Mouse (Mus musculus) urinary bladder, postnatal 36 days (tissue): Measurements from ENCODE around the gene Tspan14.

ENCODE experiments used
- DNase-seq, 2 experiments: peaks; one replicate each; pipeline ENCODE4 v3.0.0; 2022; ENCODE audit warnings: low spot score in 2 of 2, mixed read lengths in 1 of 2

Tspan14 gene

DNA sequence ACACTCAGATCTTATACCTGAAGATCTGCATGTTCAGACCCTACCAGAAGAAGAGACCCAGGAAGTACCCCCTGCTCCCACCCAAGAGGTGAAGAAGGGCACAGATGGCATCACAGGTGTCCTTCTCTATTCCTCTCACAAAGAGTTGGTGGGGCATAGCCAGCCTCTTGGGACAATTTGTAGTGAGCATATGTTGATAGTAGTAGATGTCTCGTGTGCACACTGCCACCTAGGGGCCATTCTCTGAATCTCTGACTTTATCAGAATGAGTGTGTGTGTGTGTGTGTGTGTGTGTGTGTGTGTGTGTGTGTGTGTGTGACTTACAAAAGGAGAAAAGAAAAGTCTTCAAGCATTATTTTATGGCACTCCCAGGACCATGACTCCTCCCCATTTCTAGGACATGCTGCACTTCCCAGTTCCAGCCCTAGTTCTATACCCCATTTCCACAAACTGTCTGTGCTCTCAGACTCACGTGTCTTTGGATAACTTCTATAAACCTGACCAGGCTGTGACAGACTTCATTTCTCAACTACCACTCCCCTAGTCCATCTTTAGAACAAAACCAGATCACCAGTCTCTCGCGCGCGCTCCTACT lies 8.6 kb upstream of the Tspan14 start:
- DNase-seq, result peak in 1 of 2 experiments; percentile 64

DNA sequence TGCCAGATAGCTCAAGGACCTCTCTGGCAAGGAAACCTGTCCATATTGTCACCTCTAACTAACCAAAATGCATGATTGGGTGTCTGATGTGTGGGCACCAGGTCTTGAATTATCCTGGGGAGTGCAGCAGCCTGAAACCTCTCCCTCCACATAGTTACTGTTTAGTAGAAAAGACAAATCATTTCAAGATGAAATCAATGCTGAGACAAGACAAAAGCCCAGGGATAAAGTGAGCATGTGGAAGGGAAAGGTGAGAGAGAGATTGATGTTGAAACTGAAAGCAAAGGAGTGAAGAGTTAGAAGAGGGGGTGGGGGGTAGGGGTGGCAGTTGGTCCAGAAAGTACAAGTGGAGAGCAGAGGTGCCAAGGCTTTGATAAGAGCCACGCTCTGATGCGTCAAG lies 1.4 kb upstream of the Tspan14 start:
- DNase-seq, result no peak

DNA sequence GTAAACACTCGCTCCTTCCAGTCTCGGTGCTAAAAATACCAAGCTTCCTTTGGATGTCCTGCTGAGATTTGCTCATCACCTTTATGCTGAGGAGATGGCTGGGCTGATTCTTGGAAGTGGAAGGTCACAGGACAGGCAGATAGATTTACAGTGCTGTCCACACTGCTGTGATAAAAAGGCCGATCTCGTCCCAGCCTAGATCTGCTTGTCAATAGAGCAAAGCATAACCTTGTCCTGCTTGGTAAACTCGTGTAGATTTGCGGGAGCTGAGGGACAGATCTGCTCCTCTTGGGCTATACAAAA lies 942 bp upstream of the Tspan14 start:
- DNase-seq, result no peak

DNA sequence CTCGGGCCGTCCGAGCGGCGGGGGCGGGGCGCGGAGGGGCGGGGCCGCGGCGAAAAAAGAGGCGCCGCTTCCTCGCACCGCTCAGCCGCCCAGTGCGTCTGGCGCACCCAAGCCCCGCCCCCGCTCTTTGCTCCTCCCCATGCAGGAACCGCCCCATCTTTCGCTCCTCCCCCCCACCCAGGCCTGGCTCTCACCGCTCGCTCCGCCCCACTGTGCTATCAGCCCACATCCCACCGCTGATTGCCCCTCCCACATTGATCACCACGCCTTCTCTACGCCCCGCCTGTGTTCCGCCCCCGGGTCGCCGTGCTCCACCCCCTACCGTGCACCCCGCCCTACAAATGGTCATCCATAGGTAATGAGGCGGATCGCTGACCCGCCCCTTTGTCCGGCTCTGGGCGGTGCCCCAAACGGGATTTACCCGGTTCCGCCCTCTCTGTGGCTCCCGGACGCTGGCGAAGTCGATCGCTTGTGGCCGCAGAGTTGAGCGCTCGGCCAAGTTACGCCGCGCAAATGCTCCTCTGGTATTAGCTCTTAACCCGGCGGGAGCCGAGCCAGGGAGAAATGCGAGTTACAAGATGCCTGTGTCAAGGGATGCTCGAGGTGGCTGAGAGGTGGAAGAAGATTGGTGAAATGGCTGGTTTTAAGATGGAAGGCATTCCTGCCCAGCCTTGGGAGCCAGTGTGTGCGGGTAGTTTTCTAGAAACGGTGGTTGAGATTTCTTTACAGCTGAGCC lies 423 bp upstream of the Tspan14 start:
- peak; percentile 97 to 99 for DNase-seq

DNA sequence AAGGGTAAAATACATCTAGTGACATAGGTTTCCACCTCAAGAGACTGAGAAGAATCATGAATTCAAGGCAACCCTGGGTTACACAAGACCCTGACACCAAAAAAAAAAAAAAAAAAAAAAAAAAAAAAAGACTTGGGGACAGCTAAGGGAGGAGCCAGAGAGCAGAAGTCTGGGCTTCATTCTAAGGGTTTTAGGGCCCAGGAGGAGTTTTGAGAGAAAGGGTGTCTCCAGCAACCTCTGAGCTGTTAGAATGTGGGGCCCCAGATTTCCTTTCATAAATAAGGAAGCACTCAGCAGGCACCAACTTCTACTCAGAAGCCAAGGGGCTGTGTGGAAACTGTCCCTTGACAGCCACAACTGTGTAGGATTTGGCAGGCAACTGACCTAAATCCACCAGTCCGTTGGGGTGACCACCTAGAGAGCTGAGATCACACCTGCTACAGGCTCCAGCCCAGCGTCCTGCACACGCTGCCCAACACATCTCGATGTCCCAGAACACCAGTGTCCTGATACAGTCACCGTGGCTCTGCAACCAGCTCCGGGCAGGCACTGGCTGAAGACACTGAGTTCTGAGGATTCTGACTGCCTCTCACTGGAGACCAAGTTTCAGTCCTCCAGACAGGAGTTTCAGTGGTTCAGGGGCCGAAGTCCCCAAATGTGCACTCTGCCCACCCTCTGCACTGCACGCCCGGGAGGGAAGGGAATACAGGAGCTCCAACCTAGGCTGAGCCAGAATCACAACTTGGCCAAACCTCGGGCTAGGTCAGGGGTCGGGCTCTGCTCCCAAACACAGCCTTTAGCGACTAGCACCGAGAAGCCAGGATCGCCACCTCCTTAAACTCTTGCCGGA lies 875 bp downstream of the Tspan14 start:
- DNase-seq, result peak in 1 of 2 experiments; percentile 64

DNA sequence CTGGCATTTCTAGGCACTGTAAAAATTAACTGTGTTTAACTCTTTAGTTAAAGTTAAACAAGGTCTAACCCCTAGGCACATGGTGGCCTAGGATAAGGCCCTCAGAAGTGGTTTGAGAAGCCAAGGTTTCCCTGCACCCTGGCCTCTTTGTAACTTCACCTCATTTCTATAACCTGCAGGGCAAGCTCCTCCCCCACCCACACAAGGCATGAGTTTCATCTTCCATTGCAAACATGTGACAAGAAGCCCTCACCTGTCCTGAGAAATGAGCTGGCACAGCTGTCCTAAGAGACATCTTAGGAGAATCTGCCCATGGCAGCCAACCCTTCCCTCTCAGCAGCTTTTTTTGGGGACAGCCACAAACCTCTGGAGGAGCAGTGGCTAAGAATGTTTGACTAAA lies 1.7 kb downstream of the Tspan14 start:
- DNase-seq, result no peak

DNA sequence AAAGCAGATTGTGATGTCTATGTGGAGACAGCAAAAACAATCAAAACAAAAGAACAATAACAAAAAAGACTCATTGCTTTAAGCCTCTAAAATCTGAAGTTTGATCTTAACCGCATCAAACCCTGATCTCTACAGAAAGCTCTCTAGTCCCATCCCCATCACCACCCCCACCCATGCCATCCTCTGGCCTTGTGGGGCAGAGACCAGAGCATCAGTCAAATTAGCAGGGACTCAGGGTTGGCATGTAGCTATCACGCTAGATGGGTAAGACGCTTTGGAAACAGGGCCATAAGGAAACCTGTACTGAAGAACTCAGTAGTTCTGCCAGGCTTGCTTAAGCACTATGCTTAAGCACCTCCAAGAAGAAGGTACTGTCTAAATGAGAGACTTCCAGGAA lies 2.4 kb downstream of the Tspan14 start:
- no peak for DNase-seq

DNA sequence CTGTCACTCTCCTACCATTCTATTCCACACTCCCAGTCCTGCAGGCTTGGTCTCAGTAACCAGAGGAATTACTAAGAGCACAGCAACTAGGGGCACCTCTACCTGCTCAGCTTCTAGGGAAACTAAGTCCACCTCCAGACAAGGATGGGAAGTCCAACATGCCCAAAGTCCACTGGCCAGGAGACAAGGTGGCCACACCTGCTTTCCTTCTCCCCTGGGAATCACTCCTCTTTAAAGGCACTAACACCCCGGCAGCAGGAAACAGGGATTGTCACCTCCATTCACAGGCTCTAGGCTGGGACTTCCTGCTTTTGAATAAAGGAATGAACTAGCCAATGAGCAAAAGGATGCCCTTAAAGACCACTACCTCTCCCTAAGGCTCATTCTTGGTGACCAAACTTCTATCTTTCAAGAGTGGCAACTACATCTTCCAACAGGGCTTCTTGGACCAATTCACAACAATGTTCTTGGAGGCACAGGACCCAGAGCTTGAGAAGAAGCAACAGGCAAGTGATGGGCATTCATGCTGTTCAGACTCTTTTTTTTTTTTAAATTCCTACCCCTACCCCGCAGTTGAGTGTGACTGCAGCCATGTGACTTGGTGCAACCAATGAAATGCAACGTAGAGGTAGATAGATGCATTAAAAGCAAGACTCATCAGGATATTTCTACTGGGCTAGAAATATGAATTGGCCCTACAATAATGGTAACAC lies 3.0 kb downstream of the Tspan14 start:
- no peak for DNase-seq

DNA sequence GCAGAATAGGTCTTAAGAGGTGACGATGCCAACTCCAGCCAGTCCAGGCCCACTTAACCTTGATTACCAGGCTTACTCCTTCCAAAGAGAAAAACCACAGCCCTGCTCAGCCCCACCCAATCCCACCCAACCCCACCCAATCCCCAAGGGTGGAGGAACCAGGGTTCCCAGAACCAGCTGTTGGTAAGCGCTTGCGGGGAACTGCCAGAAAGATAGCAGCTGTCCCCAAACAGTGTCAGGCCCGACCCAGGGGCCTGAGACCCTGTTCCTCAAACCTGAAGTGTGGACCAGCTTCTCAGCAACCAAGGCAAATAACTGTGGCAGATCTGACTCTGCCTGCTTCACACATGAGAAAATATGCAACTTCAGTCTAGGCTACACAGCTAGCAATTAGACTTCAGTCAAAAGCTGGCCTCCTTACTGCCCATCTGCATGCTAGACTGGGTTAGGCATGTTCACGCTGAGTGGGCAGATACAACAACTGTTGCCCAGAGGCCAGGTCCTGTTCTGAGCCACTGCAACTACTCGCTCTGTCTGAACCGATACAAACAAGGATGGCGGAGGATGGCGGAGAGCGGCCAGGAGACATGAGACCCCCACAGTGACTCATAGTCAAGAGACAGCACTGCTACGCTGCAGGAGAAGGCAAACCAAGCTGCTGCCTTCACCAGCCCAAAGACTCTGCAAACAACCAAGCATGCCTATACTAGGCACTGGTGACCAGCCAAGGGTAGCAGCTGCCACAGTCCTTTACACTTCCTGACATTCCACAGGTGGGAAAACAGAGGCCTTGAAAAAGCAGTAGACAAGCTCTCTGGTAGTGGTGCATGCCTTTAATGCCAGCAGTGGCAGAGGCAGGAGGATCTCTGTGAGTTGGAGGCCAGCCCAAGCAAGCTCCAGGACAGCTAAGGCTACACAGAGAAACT lies 4.0 kb downstream of the Tspan14 start:
- DNase-seq, result no peak

DNA sequence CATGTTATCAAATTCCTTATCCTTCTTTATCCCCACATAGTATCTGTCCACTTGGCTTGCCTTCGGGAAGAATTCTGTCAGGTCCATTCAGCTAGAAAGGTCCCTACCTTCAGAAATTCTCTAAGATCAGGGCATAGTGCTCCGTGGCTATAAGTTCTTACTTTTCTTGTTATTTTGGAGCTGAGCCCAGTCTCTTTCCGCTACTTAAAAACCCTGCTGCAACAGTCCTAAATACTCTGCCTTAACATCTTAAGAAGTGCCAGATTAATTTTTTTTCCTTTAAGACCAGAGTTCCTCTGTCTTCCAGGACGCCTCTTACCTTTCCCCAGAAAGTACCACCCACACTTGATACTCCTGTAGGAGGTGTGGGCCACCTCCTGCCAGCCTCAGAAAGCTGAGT lies 6.4 kb downstream of the Tspan14 start:
- DNase-seq, result no peak

DNA sequence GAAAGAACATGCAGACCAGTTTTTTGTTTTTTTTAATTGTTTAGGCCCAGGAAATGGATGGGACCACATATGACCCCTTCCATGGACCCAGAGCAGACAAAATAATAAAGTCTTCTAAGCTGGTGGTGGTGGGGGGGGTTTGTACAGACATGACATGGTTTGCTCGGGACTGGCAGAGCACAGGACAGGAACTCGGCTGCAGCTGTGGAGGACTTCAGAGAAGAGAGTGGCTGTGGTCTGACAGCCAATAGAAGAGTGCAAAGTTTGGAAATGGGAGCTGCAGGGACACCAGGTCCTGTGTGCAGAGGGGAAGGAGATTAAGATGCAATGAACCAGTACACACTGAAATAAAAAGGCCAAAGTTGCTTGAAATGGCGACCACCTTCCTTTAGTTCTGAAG lies 7.0 kb downstream of the Tspan14 start:
- DNase-seq, result no peak

DNA sequence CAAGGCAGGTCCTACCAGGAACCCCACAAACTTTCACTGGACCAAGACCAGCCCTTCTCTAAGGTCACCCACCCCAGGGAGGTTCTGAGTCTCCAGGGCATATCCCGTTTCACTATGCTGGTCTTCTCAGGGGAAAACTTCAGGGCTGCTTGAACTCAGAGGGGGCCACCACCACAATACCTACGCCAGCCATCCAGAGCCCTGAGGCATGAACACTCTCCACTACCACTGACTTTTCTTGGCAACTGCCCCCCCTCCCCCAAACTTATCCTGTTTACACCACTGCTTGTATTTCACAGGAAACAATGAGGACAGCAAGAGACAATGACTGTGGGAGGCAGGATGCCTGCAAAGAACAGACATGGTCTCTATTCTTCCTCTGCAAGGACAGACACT lies 7.6 kb downstream of the Tspan14 start:
- no peak for DNase-seq

DNA sequence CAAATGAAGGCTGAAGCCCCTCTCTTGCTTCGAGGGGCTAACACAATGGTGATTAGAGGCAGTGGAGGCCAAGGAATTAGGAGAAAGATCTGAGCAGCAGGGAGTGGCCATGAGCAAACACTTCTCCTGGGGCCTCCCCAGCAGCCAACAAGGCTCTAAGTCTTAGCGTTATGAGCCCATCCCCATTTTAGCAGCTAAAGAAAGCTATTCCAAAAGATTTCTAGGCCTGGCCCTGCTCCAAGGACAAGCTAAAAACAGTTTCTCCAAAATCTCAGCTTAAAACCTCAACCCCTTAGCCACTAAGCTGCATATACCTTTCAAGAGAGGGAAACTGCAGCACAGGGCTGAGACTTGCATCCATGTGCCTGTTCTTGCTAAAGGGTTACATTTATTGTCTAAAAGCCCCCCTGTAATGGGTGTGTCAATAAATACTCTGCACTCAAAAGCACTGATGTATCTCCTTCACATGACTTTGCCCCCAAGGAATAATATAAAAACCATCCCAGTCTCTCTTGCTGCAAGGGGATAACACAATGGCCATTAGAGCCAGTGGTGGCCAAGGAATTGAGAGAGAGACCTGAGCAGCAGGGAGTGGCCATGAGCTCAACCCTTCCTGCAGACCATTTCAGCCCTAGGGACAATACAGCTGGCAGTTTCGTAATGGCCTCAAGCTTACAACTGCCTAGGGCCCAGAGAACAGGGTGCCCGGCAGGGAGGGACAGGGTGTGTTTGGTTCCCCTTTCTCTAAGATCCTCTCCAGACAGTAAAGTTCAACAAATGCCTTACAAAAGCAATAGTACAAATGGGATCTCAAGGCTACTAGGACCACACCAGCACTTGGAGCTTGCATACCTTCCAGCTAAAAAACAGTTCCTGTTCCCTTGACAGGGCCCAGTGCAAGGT lies 8.3 kb downstream of the Tspan14 start:
- peak in 1 of 2 experiments; percentile 52 for DNase-seq

DNA sequence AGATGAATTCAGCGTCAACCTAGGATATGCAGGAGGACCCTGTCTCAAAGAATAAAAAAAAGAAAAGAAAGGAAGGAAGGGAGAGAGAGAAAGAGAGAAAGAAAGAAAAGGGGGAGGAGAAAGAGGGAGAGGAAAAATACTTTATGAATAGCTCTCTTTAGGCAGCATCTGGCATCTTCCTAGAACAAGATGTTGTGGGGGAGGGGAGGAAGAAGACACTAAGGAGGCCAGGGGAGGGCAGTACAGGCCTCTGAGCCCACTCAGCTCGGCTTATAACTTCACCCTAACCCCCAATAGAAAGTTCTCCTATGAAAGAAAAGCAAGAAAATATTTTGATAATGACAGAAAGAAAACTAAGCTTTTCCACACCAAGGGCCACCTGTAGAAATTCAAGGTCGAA lies 9.0 kb downstream of the Tspan14 start:
- no peak for DNase-seq

DNA sequence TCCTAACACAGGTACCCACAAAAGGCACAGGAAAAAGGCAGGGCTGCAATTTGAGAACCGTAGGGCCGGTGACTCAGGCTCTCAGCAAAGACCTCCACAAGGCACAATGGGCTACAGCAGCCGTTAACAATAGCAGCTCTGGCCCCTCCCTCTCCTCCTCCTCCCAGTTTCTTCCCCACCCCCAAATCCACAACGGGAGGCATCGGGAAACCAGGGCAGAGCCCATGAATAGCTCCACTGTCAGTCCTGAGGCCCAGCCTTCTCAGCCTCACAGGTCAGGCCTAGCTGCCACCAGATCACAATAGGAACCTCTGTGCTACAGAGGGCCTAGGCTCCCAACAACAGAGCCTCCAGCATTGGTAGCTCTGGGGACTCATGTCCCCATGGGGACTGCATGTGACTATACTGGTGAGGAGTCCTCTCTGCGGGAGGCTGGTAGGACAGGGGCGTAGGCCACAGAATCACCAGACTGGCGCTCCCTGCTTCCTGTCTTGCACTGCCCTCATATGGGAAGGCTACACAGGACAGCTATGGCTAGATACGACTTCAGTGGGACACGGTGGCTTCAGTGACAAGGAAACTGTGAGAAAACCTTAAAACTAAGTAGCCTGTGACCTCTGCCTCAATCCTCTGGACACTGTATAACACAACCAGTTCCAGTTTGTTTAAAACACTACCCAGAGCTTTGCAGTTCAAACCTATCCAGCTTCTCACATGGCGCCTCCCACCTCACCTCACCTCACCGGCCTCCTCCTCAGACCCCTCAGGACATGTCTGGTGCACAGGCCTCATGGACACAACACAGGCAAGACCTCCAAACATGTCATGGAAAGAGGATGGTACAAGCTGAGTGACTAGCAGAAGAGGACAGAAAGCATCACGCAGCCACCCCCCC lies 10.1 kb downstream of the Tspan14 start:
- DNase-seq, result no peak

DNA sequence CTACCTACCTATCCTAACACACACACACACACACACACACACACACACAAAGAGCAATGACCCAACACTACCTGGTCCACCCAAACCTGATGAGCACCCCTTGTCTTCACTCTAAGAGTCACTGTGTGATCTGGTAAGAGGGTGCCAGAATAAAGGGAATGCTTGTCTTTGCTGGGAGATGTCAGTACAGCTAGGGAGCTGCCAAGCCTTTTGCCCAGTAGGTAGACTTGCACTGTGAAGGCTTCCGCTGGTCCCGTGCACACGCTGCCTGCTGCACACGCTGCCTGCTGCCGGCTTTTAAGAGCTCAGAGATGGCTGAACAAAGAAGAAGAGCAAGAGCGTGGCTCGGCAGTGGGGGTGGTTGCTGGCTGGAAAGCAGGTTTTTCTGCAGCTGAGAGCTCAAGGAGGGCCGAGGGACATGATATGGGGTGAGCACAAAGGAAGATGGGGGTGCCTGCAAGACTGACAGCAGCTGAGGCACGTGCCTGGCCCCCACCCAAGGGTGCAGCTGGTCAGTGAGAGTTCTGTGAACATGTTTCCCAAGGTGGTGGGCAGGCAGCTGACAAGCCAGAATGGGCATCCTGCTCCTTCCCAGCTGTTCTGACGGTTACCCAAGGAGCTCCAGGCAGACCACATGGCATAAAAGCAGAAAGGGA lies 10.9 kb downstream of the Tspan14 start:
- no peak for DNase-seq

DNA sequence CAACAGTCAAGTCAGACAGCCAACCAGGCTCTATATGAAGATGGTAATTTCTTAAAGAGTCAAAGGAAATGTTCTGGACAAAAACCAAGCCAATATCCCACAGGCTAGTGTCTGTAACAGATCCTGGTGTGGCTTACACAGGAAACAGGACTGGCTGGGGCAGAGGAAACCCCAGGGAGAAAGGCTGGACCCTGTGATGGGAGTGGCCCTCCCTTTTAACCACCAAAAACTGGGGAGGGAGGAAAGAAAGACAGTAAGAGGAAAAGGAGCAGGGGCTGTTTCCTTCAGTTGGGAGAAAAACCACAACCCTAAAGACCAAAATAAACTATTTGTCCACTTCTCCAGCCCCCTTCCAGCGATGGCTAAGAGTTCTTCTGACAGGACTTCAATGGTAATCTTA lies 11.5 kb downstream of the Tspan14 start:
- no peak for DNase-seq

DNA sequence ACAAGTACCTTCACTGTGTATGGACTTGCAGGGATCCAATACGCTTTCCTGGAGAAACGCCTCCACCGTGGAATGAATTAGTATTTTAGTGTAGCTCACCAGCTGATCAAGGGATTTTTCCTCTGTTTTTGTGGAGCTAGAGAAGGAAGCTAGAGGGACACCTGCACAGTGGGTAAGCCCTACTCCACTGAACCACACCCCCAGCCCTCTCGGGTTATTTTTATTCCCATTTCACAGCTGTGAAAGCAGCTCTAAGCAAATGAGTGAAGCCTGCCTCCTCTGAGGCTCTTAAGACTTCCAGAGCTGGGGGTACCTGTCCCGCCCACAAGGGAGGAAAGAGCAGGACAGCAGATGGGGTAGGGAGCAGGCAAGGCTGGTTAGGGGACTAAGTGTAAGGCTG lies 13.2 kb downstream of the Tspan14 start:
- no peak for DNase-seq

DNA sequence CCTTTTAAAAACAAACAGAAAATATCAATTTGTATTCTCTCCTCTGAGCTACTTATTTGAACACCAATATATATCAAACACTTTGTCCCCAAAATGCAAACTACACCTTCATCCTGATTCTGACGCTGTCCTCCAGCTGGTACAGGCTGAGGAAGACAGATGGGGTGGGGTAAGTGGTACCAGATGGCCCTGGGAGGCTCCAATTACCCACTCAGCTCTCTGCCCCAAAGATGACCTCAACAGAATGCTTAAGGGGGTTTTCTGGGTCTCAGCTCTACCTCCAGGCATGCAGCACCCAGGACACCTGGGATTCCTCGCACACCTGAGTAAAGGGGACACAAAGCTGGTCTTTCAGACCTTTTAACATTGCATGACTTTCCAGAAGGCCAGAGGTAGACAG lies 13.9 kb downstream of the Tspan14 start:
- DNase-seq, result no peak
